Mouse (Mus musculus) hematopoietic stem cell, adult 5-6 weeks (primary cell): ENCODE measurements at regions not wholly inside any gene's neighbourhood (a gene's known extent, or its start where the extent isn't known, plus 50 kb on each side); places are given as distances from the start of the nearest gene placed in this dataset.

Experiments used
- ATAC-seq, 2 experiments: fragments of 125-278 bp in 1 of 2; replicated peaks in 1 of 2; 2 replicates each; pipeline ENCODE4 v1.8.0; 2016 to 2017; ENCODE audit warnings: inconsistent platforms in 2 of 2, mild to moderate bottlenecking in 2 of 2, moderate number of reproducible peaks in 2 of 2, low read depth in 1 of 2, moderate TSS enrichment in 1 of 2; ENCODE audit not compliant: low FRiP score in 2 of 2, poor library complexity in 2 of 2, severe bottlenecking in 2 of 2, insufficient read depth in 1 of 2, low TSS enrichment in 1 of 2

DNA sequence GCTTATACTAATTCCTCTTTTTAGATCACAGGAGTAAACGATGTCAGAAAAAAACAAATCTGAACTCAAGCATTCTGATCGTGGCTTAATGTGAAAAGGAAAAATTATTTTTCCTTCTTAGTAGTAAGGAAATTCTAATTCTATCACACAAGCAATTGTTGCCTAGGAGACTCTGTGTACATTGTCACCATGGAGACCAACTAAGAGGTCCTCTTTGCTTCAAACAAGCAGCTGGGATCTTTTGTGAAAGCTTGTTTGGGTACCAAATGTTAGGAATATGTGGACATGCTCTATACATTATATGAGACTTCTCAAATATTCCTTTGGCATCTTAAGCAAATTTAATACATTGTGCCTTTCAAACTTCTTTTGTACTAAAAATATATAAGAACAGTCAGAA lies 345.9 kb upstream of the Atp10a start:
- ATAC-seq = no peak

GRCm38 (mm10) chr7:58322381-58322780 lies 333.6 kb upstream of the Atp10a start:
- no peak for ATAC-seq

GRCm38 (mm10) chr7:58367384-58367783 lies 288.6 kb upstream of the Atp10a start:
- no peak for ATAC-seq

GRCm38 (mm10) chr7:58383401-58383800 lies 272.6 kb upstream of the Atp10a start:
- no peak for ATAC-seq

- no peak for ATAC-seq
Observed at GRCm38 (mm10) chr7:58388326-58388725, 267.6 kb upstream of the Atp10a start.

GRCm38 (mm10) chr7:58392391-58393115 lies 263.4 kb upstream of the Atp10a start:
- no peak for ATAC-seq

DNA sequence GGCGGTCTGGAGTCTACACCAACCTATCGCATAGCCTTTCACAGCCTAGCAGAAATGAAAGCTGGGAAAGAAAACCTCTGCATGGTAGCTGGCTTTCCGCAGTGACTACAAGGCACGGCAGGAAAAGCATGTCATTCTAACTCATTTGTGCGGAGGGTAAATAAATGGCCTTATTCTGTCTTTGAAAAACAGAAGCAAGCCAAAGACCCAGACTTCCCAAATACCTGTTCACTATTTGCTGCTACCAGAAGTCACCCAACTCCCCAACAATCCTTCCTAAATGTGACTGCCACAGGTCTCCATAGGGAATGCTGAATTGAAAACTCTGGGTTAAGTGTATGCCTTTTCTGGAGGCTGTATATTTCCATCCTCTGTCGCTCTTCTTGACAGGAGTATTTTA lies 258.0 kb upstream of the Atp10a start:
- no peak for ATAC-seq

DNA sequence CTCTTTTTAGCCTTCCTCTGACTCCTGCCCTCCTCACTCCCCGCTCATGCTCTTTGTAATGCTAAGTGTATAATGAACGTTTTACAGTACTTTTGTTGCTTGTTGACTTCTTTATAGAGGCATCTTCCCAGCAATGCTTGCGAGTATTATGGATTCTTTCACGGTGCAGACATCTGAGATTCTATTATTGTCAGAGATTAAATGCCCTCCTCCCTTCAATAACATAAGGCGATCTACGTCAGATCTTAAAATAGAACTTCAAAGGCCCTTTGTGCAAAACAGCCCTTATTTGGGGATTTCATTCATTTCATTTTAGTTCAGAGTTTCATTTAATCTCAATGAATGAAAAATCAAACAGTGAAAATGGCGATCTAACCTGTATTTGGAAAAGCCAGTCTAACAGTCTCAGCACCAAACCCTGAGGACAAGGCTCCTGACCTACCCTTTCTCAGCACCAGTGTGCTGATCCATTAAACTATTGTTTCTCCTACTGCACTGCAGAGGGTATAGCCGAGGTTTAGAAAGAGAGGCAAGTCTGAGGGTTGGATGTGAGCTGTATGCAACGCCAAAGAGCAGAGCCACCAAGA lies 257.3 kb upstream of the Atp10a start:
- ATAC-seq = peak; percentile 73 to 77

DNA sequence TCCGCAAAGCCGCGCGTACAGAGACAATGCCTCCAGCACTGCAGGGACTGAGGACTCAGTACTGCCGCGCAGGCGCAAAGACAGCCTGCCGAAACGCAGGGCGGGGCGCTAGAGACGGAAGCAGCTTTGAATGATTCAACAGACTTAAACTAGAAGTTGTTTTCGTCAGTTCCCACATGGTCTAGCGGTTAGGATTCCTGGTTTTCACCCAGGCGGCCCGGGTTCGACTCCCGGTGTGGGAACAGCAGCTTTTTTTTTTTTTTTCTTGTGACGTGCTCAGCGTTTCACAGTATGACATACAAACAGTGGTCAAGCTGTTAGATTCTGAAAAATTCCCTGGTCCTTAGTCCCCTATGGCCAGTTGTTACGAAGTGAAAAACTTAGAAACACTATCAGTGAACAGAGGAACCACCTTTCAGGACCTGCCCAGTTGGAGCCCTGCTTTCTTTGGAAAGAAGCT lies 256.8 kb upstream of the Atp10a start:
- ATAC-seq = peak; percentile 96 to 97

GRCm38 (mm10) chr7:58399651-58400050 lies 256.3 kb upstream of the Atp10a start:
- ATAC-seq = peak; percentile 23 to 34; a peak in 3 of 4 replicates

- no peak for ATAC-seq
Observed at GRCm38 (mm10) chr7:58400594-58400993, 255.4 kb upstream of the Atp10a start.

DNA sequence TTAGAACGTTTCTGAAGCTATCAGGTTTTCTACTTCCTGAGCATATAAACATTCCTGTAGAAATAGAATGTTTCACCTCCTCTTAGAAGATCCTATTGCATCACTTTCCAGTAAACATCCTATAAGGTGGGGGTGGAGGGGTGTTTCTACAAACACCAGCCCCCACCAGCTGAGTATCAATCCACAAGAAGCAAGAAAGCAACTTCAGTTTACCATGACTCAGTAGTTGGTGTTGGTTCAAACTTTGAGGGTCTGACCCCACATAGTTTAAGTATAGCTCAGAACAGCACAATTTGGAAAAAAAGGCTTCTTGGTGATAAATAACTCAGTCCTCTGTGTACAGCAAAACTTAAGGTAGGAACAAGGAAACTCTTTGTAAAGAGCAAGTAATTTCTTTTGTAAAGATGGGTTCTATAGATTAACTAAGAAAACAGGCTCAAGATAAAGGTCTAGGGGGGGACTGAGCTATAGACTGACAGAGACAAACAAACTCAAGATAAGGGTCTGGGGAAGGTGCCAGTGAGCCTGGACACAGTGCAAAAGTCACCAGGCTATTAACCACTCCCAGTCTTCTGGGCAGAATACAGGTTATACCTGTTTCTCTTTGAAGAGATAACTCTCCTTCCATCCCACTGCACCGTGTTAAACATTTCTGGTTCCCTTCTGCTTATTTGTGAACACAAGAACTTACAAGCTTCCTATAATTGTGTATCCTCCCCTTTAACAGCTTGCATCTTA lies 218.9 kb upstream of the Atp10a start:
- ATAC-seq = no peak

DNA sequence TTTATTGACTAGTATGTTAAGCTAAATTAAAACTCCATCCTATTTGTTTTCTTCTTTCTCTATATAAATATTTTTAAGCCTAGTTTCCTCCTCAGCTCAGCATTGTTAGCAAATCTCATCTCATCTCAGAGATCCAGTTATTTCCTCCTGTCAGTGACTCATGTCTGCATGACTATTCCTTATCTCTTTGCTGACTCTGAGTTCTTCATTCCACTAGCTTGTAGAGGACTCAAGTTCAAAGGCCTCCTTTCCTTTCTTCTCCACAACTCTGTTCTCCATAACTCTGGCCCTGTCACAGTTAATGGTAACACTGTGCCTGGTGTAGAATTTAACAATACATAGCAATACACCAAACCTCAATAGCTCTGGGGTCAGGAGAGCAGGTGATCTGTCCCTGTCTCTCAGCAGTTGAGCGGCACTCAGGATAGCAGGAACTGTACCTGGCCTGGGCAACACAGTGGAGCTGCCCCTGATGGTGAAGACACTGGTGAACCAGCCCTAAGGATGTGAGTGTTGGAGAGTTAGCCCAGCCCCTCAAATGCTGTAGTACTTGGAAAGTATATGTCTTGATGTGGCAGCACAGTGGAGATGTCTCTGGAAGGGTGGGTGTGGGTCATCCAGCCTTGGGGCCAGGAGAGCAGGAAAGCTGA lies 213.3 kb upstream of the Atp10a start:
- no peak for ATAC-seq

- no peak for ATAC-seq
Observed at GRCm38 (mm10) chr7:58443297-58443696, 212.7 kb upstream of the Atp10a start.

GRCm38 (mm10) chr7:58445781-58446180 lies 210.2 kb upstream of the Atp10a start:
- no peak for ATAC-seq

GRCm38 (mm10) chr7:58446261-58446660 lies 209.7 kb upstream of the Atp10a start:
- no peak for ATAC-seq

DNA sequence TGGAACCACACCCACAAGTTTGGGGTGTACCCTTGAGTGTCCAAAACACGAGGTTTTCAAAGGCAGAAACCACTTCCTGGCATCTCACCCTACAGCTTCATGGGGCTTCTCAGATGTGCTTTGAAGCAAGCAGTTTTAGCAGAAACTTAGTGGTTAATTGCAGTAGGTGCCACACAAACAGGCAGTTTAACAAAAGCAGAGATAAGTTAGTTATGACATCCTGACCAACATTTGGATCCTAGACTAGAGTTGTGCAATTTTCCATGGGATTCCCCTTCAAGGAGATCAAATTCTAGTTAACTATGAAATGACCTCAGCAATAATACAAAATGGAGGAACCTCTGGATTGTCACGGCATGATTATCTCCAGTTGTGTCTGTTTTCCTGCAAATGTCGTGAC lies 207.2 kb upstream of the Atp10a start:
- ATAC-seq = no peak

- ATAC-seq = no peak
Observed at GRCm38 (mm10) chr7:58451981-58452380, 204.0 kb upstream of the Atp10a start.
